Mouse (Mus musculus): ENCODE data around the gene Dmwd.

GRCm38 (mm10) chr7:19069500-19069899 is 6.5 kb upstream of the Dmwd start:
- TF ChIP-seq CTCF (IDR thresholded peaks at IDR 0.05; ENCODE audit: borderline replicate concordance, insufficient read depth, low read depth, low read length) (no peak), POLR2A (IDR thresholded peaks at IDR 0.05; ENCODE audit: borderline replicate concordance, insufficient read depth, low read length) (no peak)

Measured in cerebellum, adult 2 months (tissue).